Mouse (Mus musculus): ENCODE measurements around the gene Cpsf6.

Gene Cpsf6

GRCm38 (mm10) chr10:117379908-117380307 is at the start of gene Cpsf6:
Gene Cpsf6, minus strand, starts transcription at chr10:117380015.
- no peak for DNase-seq

GRCm38 (mm10) chr10:117426615-117426969 is 46.8 kb upstream of the Cpsf6 start:
- DNase-seq, result no peak

GRCm38 (mm10) chr10:117425907-117426614 is 46.2 kb upstream of the Cpsf6 start:
- no peak for DNase-seq

- DNase-seq, result no peak
Observed at GRCm38 (mm10) chr10:117425013-117425412, 45.2 kb upstream of the Cpsf6 start.

GRCm38 (mm10) chr10:117424146-117424905 is 44.5 kb upstream of the Cpsf6 start:
- no peak for DNase-seq

- DNase-seq, result no peak
Observed at GRCm38 (mm10) chr10:117423025-117424002, 43.5 kb upstream of the Cpsf6 start.

GRCm38 (mm10) chr10:117422174-117422808 is 42.5 kb upstream of the Cpsf6 start:
- no peak for DNase-seq

- DNase-seq, result no peak
Observed at GRCm38 (mm10) chr10:117421283-117422107, 41.7 kb upstream of the Cpsf6 start.

GRCm38 (mm10) chr10:117420502-117421282 is 40.9 kb upstream of the Cpsf6 start:
- DNase-seq, result no peak

- no peak for DNase-seq
Observed at GRCm38 (mm10) chr10:117419577-117420290, 39.9 kb upstream of the Cpsf6 start.

GRCm38 (mm10) chr10:117418668-117419237 is 38.9 kb upstream of the Cpsf6 start:
- DNase-seq, result no peak

GRCm38 (mm10) chr10:117417772-117418667 is 38.2 kb upstream of the Cpsf6 start:
- peak; percentile 65 for DNase-seq

- DNase-seq, result peak; percentile 61
Observed at GRCm38 (mm10) chr10:117417470-117417767, 37.6 kb upstream of the Cpsf6 start.

- DNase-seq, result no peak
Observed at GRCm38 (mm10) chr10:117416636-117417469, 37.0 kb upstream of the Cpsf6 start.

- no peak for DNase-seq
Observed at GRCm38 (mm10) chr10:117416095-117416494, 36.3 kb upstream of the Cpsf6 start.

GRCm38 (mm10) chr10:117415364-117416057 is 35.7 kb upstream of the Cpsf6 start:
- no peak for DNase-seq

GRCm38 (mm10) chr10:117414726-117415125 is 34.9 kb upstream of the Cpsf6 start:
- no peak for DNase-seq
